Mouse (Mus musculus): ENCODE measurements at regions not wholly inside any gene's neighbourhood (a gene's known extent, or its start where the extent isn't known, plus 50 kb on each side); places are given as distances from the start of the nearest gene placed in this dataset.

- no peaks in the 10 kb centered on the region for H3K79me2 ChIP-seq (ENCODE audit: control insufficient read depth, insufficient read depth)
- H3ac ChIP-seq (ENCODE audit: control insufficient read depth, insufficient read length) = no peak overlapping the region
- no peak overlapping the region for H3K4me2 ChIP-seq (ENCODE audit: low read depth)
- H3K27me3 ChIP-seq (ENCODE audit: control insufficient read depth, insufficient read depth, insufficient read length) = no peaks in the 10 kb centered on the region
- H3K4me3 ChIP-seq = no peak overlapping the region
- TF ChIP-seq TCF3 (IDR thresholded peaks at IDR 0.05; ENCODE audit: insufficient read length, low read depth) = no peak
- TF ChIP-seq REST (IDR thresholded peaks at IDR 0.05; ENCODE audit: insufficient read depth, insufficient read length) = no peak
- TF ChIP-seq E2F4 (IDR thresholded peaks at IDR 0.05; ENCODE audit: insufficient read depth) = no peak
- no peak for TF ChIP-seq MAX (IDR thresholded peaks at IDR 0.05; ENCODE audit: low read depth)
- no peak for TF ChIP-seq POLR2A (IDR thresholded peaks at IDR 0.05; ENCODE audit: insufficient read length, low read depth)
- no peak for TF ChIP-seq CEBPB (IDR thresholded peaks at IDR 0.05; ENCODE audit: insufficient read depth, poor library complexity, severe bottlenecking)
- no peak for TF ChIP-seq MYOG (IDR thresholded peaks at IDR 0.05; ENCODE audit: control insufficient read depth in 1 of 3, insufficient read depth in 1 of 3, insufficient read length in 2 of 3, low read depth in 2 of 3)
- no peak for TF ChIP-seq SRF (IDR thresholded peaks at IDR 0.05; ENCODE audit: control insufficient read depth, insufficient read length, low read depth)
- TF ChIP-seq MYOD1 (IDR thresholded peaks at IDR 0.05; ENCODE audit: control insufficient read depth in 1 of 3, insufficient read length in 2 of 3, low read depth in 2 of 3) = no peak
- TF ChIP-seq USF1 (IDR thresholded peaks at IDR 0.05; ENCODE audit: low read depth) = no peak
- TF ChIP-seq POLR2AphosphoS2 (IDR thresholded peaks at IDR 0.05; ENCODE audit: insufficient read length, low read depth) = no peak
- no peak for TF ChIP-seq TCF12 (IDR thresholded peaks at IDR 0.05; ENCODE audit: insufficient read depth, poor library complexity, severe bottlenecking)
- H3K36me3 ChIP-seq (ENCODE audit: control insufficient read depth, insufficient read depth) = no peaks in the 10 kb centered on the region
These were observed 73.2 kb upstream of the Azi2 start for GRCm38 (mm10) chr9:117967080-117967479.

- no peak overlapping the region for H3ac ChIP-seq (ENCODE audit: control insufficient read depth, insufficient read length)
- no peaks in the 10 kb centered on the region for H3K36me3 ChIP-seq (ENCODE audit: control insufficient read depth, insufficient read depth)
- TF ChIP-seq USF1 (IDR thresholded peaks at IDR 0.05; ENCODE audit: low read depth) = no peak
- TF ChIP-seq TCF3 (IDR thresholded peaks at IDR 0.05; ENCODE audit: insufficient read length, low read depth) = no peak
- no peak for TF ChIP-seq TCF12 (IDR thresholded peaks at IDR 0.05; ENCODE audit: insufficient read depth, poor library complexity, severe bottlenecking)
- no peak for TF ChIP-seq POLR2AphosphoS2 (IDR thresholded peaks at IDR 0.05; ENCODE audit: insufficient read length, low read depth)
- no peak for TF ChIP-seq REST (IDR thresholded peaks at IDR 0.05; ENCODE audit: insufficient read depth, insufficient read length)
- TF ChIP-seq MAX (IDR thresholded peaks at IDR 0.05; ENCODE audit: low read depth) = no peak
- no peak for TF ChIP-seq CEBPB (IDR thresholded peaks at IDR 0.05; ENCODE audit: insufficient read depth, poor library complexity, severe bottlenecking)
- TF ChIP-seq MYOG (IDR thresholded peaks at IDR 0.05; ENCODE audit: control insufficient read depth in 1 of 3, insufficient read depth in 1 of 3, insufficient read length in 2 of 3, low read depth in 2 of 3) = no peak
- no peak for TF ChIP-seq POLR2A (IDR thresholded peaks at IDR 0.05; ENCODE audit: insufficient read length, low read depth)
- no peak for TF ChIP-seq MYOD1 (IDR thresholded peaks at IDR 0.05; ENCODE audit: control insufficient read depth in 1 of 3, insufficient read length in 2 of 3, low read depth in 2 of 3)
- no peak for TF ChIP-seq SRF (IDR thresholded peaks at IDR 0.05; ENCODE audit: control insufficient read depth, insufficient read length, low read depth)
- no peak for TF ChIP-seq E2F4 (IDR thresholded peaks at IDR 0.05; ENCODE audit: insufficient read depth)
- H3K4me2 ChIP-seq (ENCODE audit: low read depth) = no peak overlapping the region
- no peaks in the 10 kb centered on the region for H3K27me3 ChIP-seq (ENCODE audit: control insufficient read depth, insufficient read depth, insufficient read length)
- H3K79me2 ChIP-seq (ENCODE audit: control insufficient read depth, insufficient read depth) = no peaks in the 10 kb centered on the region
- H3K4me3 ChIP-seq = no peak overlapping the region
These were observed 73.8 kb upstream of the Azi2 start for GRCm38 (mm10) chr9:117966326-117966989.

- TF ChIP-seq TCF12 (IDR thresholded peaks at IDR 0.05; ENCODE audit: insufficient read depth, poor library complexity, severe bottlenecking) (no peak), E2F4 (IDR thresholded peaks at IDR 0.05; ENCODE audit: insufficient read depth) (no peak), CEBPB (IDR thresholded peaks at IDR 0.05; ENCODE audit: insufficient read depth, poor library complexity, severe bottlenecking) (no peak), REST (IDR thresholded peaks at IDR 0.05; ENCODE audit: insufficient read depth, insufficient read length) (no peak), POLR2AphosphoS2 (IDR thresholded peaks at IDR 0.05; ENCODE audit: insufficient read length, low read depth) (no peak), MYOG (IDR thresholded peaks at IDR 0.05; ENCODE audit: control insufficient read depth in 1 of 3, insufficient read depth in 1 of 3, insufficient read length in 2 of 3, low read depth in 2 of 3) (no peak), POLR2A (IDR thresholded peaks at IDR 0.05; ENCODE audit: insufficient read length, low read depth) (no peak), USF1 (IDR thresholded peaks at IDR 0.05; ENCODE audit: low read depth) (no peak), MAX (IDR thresholded peaks at IDR 0.05; ENCODE audit: low read depth) (no peak), MYOD1 (IDR thresholded peaks at IDR 0.05; ENCODE audit: control insufficient read depth in 1 of 3, insufficient read length in 2 of 3, low read depth in 2 of 3) (no peak), SRF (IDR thresholded peaks at IDR 0.05; ENCODE audit: control insufficient read depth, insufficient read length, low read depth) (no peak), TCF3 (IDR thresholded peaks at IDR 0.05; ENCODE audit: insufficient read length, low read depth) (no peak)
- H3ac ChIP-seq (ENCODE audit: control insufficient read depth, insufficient read length) = no peak overlapping the region
- no peak overlapping the region for H3K4me3 ChIP-seq
- no peaks in the 10 kb centered on the region for H3K27me3 ChIP-seq (ENCODE audit: control insufficient read depth, insufficient read depth, insufficient read length)
- H3K79me2 ChIP-seq (ENCODE audit: control insufficient read depth, insufficient read depth) = no peaks in the 10 kb centered on the region
- H3K4me2 ChIP-seq (ENCODE audit: low read depth) = peak overlapping the region; percentile 48
- no peaks in the 10 kb centered on the region for H3K36me3 ChIP-seq (ENCODE audit: control insufficient read depth, insufficient read depth)
These were observed 77.9 kb upstream of the Azi2 start for GRCm38 (mm10) chr9:117962088-117963030.

GRCm38 (mm10) chr9:117959845-117960244, 80.5 kb upstream of the Azi2 start:
- Histone ChIP-seq H3K36me3 (ENCODE audit: control insufficient read depth, insufficient read depth) (no peaks in the 10 kb centered on the region), H3K27me3 (ENCODE audit: control insufficient read depth, insufficient read depth, insufficient read length) (no peaks in the 10 kb centered on the region), H3K4me3 (no peak overlapping the region), H3K4me2 (ENCODE audit: low read depth) (no peak overlapping the region), H3K79me2 (ENCODE audit: control insufficient read depth, insufficient read depth) (no peaks in the 10 kb centered on the region), H3ac (ENCODE audit: control insufficient read depth, insufficient read length) (no peak overlapping the region)
- TF ChIP-seq MAX (IDR thresholded peaks at IDR 0.05; ENCODE audit: low read depth) = no peak
- TF ChIP-seq CEBPB (IDR thresholded peaks at IDR 0.05; ENCODE audit: insufficient read depth, poor library complexity, severe bottlenecking) = no peak
- TF ChIP-seq TCF3 (IDR thresholded peaks at IDR 0.05; ENCODE audit: insufficient read length, low read depth) = no peak
- no peak for TF ChIP-seq REST (IDR thresholded peaks at IDR 0.05; ENCODE audit: insufficient read depth, insufficient read length)
- no peak for TF ChIP-seq TCF12 (IDR thresholded peaks at IDR 0.05; ENCODE audit: insufficient read depth, poor library complexity, severe bottlenecking)
- TF ChIP-seq POLR2A (IDR thresholded peaks at IDR 0.05; ENCODE audit: insufficient read length, low read depth) = no peak
- TF ChIP-seq USF1 (IDR thresholded peaks at IDR 0.05; ENCODE audit: low read depth) = no peak
- no peak for TF ChIP-seq POLR2AphosphoS2 (IDR thresholded peaks at IDR 0.05; ENCODE audit: insufficient read length, low read depth)
- TF ChIP-seq MYOG (IDR thresholded peaks at IDR 0.05; ENCODE audit: control insufficient read depth in 1 of 3, insufficient read depth in 1 of 3, insufficient read length in 2 of 3, low read depth in 2 of 3) = no peak
- TF ChIP-seq SRF (IDR thresholded peaks at IDR 0.05; ENCODE audit: control insufficient read depth, insufficient read length, low read depth) = no peak
- no peak for TF ChIP-seq E2F4 (IDR thresholded peaks at IDR 0.05; ENCODE audit: insufficient read depth)
- TF ChIP-seq MYOD1 (IDR thresholded peaks at IDR 0.05; ENCODE audit: control insufficient read depth in 1 of 3, insufficient read length in 2 of 3, low read depth in 2 of 3) = no peak

All from myocyte (in vitro differentiated cells).